Mouse (Mus musculus) skeletal muscle tissue, adult 2 months (tissue): ENCODE data around the gene 4933424G06Rik.

Experiments
- DNase-seq: peaks from one replicate; pipeline ENCODE4 v3.0.0-alpha.2; 2012; ENCODE audit warnings: low read depth, low spot score

The 4933424G06Rik gene

GRCm38 (mm10) chr1:36768786-36769185 lies 58.8 kb downstream of the 4933424G06Rik start:
- no peak for DNase-seq

- no peak for DNase-seq
These were observed 60.0 kb downstream of the 4933424G06Rik start for GRCm38 (mm10) chr1:36769951-36770350.

- DNase-seq, result no peak
These were observed 61.0 kb downstream of the 4933424G06Rik start for GRCm38 (mm10) chr1:36770998-36771397.

DNA sequence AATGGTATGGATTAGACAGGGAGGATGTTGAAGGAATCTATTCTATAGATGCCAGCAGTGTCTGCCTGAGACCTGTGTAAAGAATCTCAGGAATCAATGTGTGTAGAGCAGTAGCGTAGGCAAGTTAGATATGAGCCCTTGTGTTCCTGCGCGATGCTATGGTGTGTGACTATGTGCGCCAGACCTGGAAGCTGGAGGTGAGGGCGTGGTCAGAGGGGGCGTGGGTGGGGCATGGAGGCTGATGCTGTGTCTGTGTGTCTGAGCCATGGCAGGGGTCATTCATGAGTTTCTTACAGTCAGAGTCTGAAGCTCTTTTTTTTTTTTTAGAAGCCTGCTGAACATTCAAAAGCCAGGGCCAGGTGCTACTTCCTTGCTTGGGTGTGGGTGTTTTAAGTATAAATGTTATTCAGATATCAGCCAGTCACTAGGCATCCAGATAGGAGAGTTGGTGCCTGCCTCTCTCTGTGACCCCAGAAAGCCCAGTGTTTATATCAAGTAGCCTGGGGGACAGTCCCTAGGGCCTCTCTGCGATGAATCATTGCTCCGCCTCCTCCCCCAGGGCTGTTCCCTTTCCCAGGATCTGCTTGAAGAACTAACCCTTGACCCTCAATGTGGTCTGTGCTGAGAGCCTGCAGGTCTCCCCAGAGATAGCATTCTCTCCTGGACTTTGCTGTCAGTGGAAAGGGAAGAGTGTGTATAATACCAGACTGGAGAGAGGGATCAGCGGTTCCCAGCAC lies 62.4 kb downstream of the 4933424G06Rik start:
- no peak for DNase-seq

DNA sequence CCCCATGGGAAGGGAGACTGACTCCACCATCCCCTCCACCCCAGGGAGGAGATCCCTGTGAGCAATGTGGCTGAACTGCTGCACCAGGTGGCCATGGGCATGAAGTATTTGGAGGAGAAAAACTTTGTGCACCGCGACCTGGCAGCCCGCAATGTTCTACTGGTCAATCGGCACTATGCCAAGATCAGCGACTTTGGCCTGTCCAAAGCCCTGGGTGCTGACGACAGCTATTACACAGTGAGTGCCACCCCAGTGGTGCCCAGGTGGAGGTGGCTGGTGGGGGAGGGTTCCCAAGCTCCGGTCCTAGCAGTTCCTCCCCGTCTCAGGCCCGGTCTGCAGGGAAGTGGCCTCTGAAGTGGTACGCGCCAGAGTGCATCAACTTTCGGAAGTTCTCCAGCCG lies 70.8 kb downstream of the 4933424G06Rik start:
- no peak for DNase-seq

DNA sequence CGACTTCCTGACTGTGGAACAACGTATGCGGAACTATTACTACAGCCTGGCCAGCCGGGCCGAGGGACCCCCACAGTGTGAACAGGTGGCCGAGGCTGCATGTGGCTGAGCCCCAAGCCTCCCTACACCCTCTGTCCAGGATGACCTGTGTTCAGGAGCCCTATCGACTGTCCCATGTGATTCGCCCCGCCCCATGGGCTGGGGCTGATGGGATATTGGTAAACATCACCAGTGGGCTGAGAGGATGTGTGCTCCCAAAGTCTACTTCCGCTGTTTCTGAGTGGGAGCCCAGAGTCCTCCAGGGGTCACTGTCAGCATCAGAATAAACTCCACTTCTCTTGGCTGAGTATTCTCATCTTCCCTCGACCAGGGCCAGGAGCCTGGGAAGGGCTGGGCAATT lies 72.5 kb downstream of the 4933424G06Rik start:
- no peak for DNase-seq

GRCm38 (mm10) chr1:36784365-36785134 lies 74.6 kb downstream of the 4933424G06Rik start:
- DNase-seq, result peak; percentile 76

- DNase-seq, result no peak
These were observed 75.3 kb downstream of the 4933424G06Rik start for GRCm38 (mm10) chr1:36785238-36785641.

GRCm38 (mm10) chr1:36786377-36786776 lies 76.4 kb downstream of the 4933424G06Rik start:
- DNase-seq, result no peak

DNA sequence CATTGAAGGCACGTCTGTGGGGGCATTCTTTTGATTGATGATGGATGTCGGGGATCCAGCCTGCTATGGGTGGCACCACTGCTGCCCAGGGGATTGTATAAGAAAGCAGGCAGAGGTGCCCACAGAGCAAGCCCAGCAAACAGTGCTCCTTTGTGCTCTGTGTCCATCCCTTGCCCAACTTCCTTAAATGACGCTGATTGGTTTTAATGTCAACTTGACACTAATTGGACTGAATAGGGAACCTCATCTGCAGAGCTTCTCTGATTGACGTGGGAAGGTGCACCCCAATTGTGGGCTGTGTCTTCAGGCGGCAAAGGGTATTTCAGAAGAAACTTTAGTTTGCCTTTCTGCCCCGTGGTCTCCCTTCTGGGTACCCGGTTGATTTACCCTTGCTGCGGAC lies 79.5 kb downstream of the 4933424G06Rik start:
- DNase-seq, result no peak

DNA sequence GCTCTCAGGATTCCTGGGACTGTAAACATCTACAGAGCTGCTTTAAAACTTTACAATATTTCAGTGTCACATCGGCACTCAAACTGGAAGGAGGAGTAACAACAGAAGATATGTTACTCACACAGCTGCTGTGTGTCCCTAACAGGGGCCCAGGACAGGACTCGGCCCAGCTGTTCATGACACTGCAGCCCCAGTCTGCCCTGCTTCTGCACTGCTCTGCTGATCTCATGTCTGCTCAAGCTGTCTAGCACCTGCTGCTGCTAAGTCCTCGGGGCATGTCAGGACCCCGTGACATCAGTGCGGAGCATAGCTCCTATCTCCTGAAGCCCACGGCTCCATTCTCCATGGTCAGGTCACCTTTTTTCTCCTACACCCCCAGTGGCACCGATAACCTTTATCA lies 86.8 kb downstream of the 4933424G06Rik start:
- no peak for DNase-seq

DNA sequence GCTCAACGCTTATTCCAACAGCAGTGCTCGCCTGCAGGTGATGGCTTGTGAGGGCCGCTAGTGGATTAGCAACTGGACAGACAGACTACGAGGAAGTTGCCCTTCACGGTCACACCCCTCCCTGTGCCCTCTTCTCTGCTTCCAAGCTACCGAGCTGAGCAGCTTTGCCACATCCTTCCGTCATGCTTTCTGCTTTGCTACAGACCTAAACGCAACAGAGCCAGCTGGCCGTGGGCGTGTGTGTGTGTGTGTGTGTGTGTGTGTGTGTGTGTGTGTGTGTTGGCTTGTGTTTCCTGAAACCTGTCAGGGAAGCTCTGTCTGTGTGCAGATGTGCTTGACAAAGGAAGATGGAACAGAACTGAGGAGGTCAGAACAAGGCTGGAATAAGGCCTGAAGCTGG lies 87.5 kb downstream of the 4933424G06Rik start:
- DNase-seq, result peak; percentile 23

DNA sequence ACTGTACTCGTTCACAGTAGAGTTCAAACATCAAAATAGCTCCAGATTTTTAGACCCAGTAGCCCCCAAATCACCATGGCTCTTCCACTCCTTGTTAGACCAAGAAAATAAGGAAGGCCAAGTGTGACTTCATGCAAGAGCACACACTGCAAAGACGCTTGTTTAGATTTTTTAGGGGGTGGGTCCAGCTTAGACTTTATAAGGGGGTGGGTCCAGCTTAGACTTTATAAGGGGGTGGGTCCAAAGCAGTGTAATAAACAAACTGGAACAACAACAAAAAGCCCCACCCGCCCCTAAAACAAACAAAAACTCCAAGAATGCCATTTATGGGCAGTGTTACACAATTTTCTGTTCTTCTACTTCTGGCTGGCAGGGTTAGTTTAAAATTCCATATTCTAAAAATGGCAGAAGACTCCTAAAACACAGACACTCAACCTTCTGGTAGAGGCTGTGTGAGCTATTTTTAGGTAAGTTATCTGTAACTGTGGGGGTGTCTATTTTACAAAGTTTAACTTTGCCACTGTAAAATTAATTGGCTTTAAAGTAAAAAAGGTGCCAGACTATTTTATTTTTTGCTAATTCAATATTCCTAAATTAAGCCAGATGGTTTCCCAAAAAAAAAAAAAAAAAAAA lies 90.5 kb downstream of the 4933424G06Rik start:
- no peak for DNase-seq

DNA sequence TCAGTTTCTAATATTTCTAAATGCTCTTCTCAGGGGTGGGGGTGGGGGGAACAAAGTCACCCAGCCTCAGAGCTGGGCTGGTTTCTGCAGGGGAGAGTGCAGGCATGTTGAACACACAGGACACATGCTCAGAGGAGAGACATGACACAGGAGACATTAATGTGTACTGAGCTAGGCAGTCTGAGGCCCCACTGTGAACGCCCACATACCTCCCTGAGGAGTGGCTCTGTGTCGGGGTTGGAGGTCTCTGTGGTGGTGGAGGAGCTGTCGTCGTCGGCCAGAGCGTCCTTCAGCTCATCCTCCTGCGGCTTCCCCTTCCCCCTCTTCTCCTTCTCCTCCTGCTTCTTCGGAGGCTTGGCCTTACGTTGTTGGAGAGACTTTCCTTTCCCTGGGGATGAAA lies 94.3 kb downstream of the 4933424G06Rik start:
- DNase-seq, result no peak

- no peak for DNase-seq
These were observed 94.9 kb downstream of the 4933424G06Rik start for GRCm38 (mm10) chr1:36804833-36805232.

DNA sequence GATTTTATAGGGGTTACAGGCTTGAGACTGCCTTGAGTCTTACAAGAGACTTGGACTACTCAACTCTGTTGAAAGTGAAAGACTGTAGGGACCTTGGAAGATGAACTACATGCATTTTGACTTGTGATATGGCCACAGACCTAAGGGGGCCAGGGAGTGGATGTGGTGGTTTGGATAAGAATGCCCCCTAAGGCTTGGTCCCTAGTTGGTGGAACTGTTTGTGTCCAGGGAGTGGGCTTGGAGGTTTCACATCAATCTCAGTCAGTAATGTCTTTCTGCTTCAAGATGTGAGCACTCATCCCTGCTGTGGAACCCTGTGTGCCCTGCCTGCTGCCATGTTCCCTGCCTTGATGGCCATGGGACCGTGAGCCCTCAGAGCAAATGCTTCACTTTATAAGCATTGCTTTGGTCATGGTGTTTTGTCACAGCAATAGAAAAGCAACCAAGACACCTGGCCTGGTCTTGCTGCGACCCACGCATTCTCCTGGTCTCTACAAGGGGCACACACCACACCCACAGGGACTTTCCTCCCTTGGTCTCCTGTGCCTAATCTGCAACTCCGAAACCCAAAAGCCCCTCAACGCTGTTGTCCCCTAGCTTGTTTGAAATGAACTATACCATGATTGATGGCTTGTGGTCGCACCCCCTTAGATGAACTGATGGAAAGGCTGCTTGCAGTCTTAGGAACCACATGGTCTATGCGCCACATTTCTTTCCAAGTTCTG lies 96.4 kb downstream of the 4933424G06Rik start:
- no peak for DNase-seq

DNA sequence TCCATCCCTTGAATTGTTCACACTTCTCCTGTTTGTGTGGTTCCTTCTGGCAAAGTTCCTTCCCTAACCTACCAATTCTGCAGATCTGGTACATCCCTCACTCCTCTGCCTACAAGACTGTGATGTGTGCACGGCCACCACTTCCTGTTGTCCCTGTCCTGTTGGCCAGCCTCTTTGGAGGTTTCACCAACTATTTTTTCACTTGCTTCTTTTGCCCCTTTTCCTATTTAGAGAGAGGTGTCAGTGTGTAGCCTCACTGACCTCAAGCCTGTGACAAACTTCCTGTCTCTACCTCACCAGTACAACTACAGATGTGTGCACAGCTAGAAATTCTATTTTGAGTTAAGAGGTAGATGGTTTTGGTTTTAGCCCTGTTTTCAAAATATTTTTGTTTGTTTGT lies 97.1 kb downstream of the 4933424G06Rik start:
- DNase-seq, result no peak
